Mouse (Mus musculus): Measurements from ENCODE around the gene Ube2o.
"Not testable (repeated sequence)": the region's sequence is repeated elsewhere in the genome, so short reads cannot be mapped to it uniquely, and the experiment has no call there.

GRCm38 (mm10) chr11:116611168-116611567, 29.9 kb upstream of the Ube2o start:
- not testable (repeated sequence) for TF ChIP-seq CTCF (IDR thresholded peaks at IDR 0.05; ENCODE audit: control insufficient read depth, insufficient read depth, low read length); POLR2A (IDR thresholded peaks at IDR 0.05; ENCODE audit: borderline replicate concordance, control insufficient read depth, low read depth, low read length)

Data from bone marrow, adult 2 months (tissue).